Mouse (Mus musculus) cortical plate, adult 2 months (tissue): Measurements from ENCODE around the gene Olfr1507.

Experiments used
- CTCF ChIP-seq: fragments of 200-500 bp; IDR thresholded peaks from 2 replicates; pipeline ENCODE4 v1.5.1; 2011; ENCODE audit warnings: mild to moderate bottlenecking, control low read depth, low read length; ENCODE audit not compliant: insufficient read depth; ENCODE audit errors: extremely low read depth
- POLR2A ChIP-seq: fragments of 200-500 bp; IDR thresholded peaks from 2 replicates; pipeline ENCODE4 v1.6.1; 2011; ENCODE audit warnings: mild to moderate bottlenecking, low read length, control low read depth; ENCODE audit not compliant: insufficient read depth; ENCODE audit errors: extremely low read depth

DNA sequence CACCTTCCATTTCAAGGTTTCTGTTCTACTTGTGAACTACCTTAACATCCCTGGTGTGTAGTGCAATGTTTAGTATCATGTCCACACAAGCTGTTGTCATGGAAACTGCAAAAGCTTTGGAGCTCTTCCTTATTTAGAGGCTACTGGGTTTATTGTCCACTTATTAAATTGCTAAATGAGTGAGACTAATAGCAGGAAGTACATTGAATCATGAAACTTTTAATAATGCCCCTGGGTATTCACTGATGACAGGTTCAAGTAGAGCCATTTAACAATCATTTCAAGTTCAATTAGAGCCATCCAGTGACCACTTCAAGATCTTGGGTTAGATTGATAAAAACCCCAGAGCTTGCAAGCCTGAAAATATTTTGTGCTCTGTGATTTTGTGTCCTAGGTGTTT is 52.9 kb downstream of the Olfr1507 start, which contains the start of gene Olfr1509:
- TF ChIP-seq CTCF (no peak), POLR2A (no peak)
